Mouse (Mus musculus) adrenal gland, adult 18-20 months (tissue): Measurements from ENCODE around the gene Cep89. TPM values are rescaled to one million over a fixed set of nuclear protein-coding genes. Genes with fewer than 3 reads are reported as not detected.

Experiments
- DNase-seq, 2 experiments: peaks; one replicate each; pipeline ENCODE4 v3.0.0; 2021 to 2022; ENCODE audit warnings: low spot score in 2 of 2
- long read RNA-seq, 2 experiments: library from polyadenylated mRNA; stranded (forward); transcript quantifications; one replicate each; pipeline ENCODE4 v2.0.0; 2021
- total RNA-seq, 2 experiments: library from RNA; stranded (reverse); gene quantifications; 1 replicate in 1 of 2; 2 replicates in 1 of 2; pipeline ENCODE4 v1.2.3; 2021

The Cep89 gene
- total RNA-seq = 10 to 100 TPM; 11.9 to 16.0 TPM
- long read RNA-seq, experiment 1, transcript Cep89-201 (19 exons, 2,610 nt) = major isoform, 5 of 15 reads
- long read RNA-seq, experiment 1, partial matches to known transcripts = 1 of 15 reads
- long read RNA-seq, experiment 1, other reads (novel, unspliced or antisense) = 9 of 15 reads
- long read RNA-seq, experiment 2, transcript Cep89-201 (19 exons, 2,610 nt) = major isoform, 29 of 71 reads
- long read RNA-seq, experiment 2, partial matches to known transcripts = 9 of 71 reads
- long read RNA-seq, experiment 2, other reads (novel, unspliced or antisense) = 31 of 71 reads

DNA sequence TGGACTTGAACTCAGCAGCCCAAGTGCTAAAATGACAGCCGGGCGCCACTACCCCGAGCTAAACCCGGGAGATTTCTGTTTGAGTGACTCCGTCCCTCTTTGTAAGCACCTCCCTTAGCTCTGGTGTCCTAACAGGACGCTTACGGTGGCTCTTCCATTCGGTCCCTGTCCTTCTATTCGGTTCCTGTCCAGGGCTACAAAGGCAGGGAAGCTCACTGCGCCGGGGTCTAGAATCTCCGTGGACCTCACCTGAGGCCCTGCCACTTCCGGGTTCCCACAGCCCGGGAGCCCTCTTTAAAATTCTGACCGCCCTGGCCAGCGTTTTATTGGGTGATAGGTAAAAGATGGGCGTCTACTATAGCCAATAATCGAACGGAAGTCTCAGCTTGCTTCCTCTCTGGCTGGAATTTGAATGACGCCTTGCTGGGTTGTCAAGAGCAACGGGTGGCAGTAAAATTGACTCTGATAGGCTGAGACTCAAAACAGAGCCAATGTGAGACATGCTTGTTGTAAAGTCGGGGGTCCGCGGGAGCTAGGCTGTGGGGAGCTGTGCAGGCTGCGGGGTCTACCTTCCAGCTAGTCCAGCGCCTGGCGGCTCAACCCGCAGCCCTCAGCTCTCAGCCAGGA is at the start of gene Cep89, which contains the start of gene Faap24:
Gene Cep89 (plus strand): TSS at position 494 of the 627 bp plus-strand sequence.
Gene Faap24 (minus strand): TSS at position 295 of the 627 bp plus-strand sequence.
- peak; percentile 87 to 92 for DNase-seq

DNA sequence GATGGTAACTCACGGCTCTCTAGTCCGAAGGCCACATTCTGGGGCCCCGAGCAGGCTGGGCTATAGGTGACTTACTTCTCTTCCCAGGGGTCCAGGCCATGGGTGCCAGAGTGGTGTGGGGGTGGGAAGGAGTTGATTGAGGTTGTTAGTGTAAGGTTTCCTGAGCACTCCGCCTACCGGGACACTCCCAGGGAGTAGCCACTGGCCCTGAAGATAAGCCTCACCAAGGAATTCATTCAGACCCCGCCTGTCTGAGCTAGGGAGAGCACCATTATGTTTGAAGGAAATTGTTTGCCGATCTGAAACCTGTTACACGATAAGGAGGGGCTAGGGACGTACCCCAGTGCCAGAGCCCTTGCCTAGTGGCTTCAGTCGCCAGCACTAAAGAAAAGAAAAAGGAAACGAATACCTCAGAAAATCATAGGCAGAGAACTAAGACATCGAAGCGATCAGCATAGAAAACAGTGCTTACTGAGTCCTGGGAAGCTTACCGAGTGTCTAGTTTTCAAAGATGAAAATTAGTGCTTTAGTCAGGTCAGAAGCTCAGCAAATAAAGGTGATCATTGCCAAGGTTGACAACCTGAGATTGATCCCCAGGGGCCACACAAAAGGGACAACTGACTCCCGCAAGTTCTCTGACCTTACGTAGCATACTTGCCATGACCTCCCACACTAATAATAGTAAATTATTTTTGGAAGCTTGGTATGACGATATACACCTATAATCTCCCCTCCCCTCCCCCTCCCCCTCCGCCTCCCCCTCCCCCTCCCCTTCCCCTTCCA is 48.7 kb upstream of the Cep89 start:
- DNase-seq = no peak

DNA sequence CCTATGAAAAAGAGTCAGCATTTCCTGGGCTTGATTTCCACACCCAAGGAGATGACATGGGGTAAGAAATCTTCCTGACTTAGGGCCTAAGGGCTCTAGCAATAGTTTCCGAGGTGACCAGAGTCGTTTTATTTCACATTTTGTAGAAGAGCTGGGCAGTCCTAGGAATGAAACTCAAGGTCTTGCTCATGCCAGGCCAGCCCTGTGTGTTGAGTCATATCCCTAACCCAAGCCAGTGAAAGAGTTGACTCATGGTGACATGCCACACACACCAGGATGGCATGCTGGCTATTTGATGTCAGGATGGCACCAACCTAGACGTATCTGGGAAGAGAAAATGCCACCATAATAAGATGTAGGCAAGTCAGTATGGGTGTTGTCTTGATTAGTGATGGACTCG is 47.8 kb upstream of the Cep89 start:
- no peak for DNase-seq

DNA sequence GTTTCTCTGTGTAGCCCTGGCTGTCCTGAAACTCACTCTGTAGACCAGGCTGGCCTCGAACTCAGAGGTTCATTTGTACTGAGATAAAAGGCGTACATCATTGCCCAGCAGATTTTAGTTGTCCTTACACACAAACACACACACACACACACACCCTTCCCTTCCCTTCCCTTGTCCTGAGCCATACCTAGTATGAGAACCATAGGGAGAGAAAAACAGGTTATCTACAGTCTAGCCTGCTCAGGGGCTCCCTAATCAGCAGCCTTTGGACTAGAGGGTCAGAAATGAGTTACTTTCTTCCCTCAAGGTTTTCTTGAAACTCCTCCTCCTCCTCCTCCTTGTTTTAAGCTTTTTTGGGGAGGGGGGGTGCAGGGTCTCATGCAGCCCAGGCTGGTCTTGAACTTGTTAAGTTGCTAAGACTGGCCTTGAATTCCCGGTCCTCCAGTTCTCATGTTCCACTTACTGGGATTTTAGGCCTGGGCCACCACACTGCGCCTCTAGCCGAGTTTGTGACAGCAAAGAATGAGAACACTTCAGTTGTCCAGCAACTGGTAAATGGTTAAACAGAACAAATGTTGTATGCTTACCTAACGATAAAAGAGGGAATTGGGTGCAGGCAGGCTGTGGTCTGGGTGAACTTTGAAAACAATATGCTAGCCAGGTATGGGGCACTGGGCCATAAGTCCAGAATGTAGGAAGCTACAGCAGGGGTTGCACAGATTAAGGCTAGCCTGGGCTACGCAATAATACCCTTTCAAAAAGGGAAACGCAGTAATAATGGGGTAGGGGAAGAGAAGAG is 46.8 kb upstream of the Cep89 start:
- DNase-seq = no peak

DNA sequence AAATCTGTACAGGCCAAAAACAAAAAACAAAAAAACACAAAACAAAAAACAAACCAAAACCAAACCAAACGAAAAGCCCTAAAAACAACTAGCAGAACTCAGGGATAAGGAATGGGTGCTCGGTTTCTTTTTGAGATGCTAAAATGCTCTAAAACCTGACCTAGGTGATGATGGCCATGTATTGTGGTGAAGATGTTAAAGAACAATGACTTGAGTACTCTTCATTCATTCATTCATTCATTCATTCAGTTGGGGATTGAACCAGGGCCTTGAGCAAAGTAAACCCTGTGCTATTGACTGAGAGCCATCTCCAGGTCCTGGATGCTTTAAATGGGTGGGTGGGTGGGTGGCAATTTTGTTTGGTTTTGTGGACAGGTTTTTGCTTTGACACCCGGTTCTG is 45.7 kb upstream of the Cep89 start:
- no peak for DNase-seq

DNA sequence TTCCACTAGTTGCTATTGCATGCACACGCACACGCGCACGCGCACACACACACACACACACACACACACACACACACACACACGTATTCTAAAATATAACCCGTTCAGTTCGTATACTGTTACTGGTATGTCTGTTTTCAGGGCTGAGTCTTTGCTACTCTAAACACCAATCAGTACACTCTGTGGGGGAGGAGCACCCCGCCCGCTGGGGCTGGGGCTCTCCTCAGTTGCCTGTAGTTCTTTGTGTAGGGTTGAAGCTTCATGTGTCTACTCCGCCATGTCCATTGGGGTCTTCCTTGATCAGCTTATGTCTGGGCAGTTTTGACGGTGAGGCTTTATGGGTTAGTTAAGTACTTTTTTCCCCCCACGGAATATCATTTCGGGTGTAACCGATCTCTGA is 43.5 kb upstream of the Cep89 start:
- DNase-seq = no peak

DNA sequence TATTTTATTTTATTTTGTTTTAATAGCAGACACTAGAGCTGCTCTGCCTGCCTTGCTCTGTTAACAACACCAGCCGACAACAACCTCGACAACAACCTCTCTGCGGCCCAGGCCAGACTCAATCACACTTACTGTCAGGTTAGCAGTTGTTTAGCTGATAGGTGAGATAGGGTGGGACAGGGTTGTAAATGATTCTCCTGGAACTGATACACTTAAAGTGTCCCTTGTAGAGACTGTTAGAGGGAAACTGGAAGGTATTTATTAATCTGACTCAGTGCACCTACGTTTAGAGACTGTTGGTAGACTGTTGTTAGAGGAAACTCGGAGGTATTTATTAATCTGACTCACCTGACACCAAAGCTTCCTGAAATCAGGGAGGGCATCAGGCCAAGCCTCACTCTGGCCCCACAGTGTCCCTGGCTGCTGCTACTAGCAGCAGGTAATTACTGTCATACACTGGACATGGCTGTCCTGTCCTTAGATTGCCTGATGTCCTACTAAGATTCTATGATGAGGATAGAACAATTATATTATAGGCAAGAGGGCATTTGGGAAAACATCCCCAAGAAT is 41.4 kb upstream of the Cep89 start:
- DNase-seq = no peak

DNA sequence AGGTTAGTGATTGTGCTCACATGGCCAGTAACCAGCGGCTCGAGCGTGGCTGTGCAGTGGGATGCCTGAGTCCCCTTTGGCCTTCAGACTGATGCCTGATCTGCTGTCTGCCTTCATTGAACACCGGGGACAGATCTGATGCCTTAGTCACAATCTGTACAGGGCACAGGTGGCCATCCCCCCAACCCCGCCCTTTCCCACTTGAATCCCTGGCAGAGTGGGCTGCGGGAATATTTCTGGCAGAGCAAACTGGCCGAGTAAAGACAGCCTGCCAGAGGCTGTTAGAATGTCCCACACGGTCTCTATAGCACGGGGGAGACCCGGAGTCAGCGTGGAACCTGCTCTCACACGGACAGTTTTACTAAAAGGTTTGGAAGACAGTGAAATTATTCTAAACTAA is 39.2 kb upstream of the Cep89 start:
- no peak for DNase-seq

DNA sequence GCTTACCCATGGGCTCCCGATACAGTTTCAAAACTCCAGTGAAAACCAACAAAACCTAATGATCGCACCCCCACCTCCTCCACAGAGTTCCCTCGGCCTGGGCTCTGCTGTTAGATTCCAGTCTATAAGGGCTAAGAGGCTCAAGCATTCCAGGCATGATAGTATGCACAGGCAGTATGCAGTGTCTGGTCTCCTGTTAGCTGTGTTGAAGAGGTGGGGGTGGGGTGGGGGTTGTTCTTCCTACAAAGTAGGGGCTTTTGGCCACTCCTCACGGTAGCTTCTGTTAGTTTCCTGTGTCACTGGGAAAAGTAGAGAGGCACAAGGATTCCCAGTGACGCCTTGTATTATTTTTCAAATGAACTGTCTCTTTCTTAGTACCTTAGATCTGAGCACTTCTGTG is 34.6 kb upstream of the Cep89 start:
- no peak for DNase-seq

DNA sequence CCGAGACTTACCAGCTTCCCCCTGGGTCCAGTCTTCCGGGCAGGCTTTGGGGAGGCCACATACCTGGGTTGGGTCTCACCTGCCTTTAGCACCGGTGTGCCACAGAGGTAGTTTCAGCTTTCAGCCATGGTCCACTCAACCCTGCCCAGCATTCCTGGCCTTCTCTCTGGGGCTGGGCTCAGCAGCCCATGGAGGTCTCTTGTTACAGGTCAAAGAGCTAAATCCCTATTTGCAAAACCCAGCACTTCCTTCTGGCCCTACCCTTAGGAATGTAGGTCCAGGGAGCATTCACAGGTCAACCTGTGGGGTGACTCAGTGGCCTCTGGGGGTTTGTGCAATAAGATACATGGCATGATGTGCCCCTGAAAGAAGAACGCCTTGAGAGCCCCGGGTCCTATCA is 34.0 kb upstream of the Cep89 start:
- no peak for DNase-seq

DNA sequence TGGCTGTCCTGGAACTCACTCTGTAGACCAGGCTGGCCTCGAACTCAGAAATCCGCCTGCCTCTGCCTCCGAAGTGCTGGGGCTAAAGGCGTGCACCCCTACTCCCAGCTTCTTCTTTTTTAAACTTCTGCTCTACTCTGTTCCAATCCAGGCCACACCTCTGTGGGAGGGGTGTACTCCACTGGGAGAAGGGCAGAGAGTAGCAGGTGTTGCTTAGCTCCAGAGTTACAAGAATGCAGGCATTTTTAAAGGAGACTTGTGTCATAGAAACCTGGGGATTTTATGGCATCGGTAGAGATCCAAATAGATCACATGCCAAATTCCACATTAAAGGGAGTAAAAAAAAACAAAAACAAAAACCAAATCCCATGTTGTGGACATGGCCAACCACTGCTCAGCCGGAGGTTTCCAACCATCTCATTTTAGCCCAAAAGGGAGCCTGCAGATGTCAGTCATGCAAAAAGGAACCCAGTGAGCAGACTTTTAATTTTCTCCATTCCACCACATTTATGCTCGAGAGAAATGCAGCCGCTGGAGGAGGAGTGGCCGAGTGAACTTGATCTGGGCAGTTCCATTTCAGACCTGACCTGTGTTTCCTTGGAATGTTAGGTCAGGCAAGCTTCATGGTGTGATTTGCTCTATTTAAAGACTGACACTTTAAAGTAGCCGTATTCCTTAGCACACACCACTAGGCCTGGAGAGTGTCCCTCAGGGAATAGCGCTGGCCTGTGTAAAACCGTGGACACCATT is 31.5 kb upstream of the Cep89 start:
- no peak for DNase-seq

DNA sequence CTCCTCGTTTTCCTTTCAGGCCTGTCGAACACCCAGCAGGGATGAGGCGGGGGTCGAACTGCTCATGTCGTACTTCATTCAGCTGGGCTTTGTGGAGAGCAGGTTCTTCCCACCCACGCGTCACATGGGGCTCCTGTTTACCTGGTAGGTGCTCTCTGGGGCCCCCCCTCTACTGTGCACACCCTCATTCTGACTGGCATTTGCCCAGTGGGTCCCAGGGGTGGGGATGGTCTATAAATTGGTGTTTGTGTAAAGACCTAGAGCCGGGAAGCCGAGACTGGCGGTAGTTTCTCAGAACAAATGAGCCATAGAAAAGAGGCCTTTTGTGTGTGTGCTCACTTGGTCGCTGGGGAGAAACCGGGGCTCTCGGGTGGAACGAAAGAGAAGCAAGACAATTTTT is 25.7 kb upstream of the Cep89 start:
- no peak for DNase-seq

DNA sequence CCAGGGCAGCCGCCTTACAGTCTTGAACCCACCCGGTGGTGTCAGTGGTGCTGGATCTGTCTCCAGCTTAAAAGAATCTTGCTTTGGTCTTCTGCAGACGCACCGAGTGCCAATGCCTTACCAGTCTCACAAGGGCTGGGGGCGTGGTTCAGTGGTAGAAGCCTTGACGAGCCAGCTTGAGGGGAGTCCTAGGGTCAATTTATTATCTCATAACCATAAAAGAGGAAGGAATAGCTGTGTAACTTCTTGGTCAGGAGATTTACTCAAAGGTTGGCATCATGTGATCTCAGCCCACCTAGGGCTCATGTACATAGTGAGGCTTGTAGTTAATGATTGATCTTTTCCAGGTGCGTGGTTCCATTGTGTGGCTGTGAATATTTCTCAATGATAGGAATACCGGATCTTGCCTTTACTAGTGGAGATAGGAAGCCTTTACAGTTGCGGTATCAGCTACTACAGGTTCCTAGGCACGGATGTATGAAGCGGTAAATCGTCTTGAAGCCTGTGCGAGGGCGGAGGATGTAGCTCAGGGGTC is 24.3 kb upstream of the Cep89 start:
- DNase-seq = no peak

DNA sequence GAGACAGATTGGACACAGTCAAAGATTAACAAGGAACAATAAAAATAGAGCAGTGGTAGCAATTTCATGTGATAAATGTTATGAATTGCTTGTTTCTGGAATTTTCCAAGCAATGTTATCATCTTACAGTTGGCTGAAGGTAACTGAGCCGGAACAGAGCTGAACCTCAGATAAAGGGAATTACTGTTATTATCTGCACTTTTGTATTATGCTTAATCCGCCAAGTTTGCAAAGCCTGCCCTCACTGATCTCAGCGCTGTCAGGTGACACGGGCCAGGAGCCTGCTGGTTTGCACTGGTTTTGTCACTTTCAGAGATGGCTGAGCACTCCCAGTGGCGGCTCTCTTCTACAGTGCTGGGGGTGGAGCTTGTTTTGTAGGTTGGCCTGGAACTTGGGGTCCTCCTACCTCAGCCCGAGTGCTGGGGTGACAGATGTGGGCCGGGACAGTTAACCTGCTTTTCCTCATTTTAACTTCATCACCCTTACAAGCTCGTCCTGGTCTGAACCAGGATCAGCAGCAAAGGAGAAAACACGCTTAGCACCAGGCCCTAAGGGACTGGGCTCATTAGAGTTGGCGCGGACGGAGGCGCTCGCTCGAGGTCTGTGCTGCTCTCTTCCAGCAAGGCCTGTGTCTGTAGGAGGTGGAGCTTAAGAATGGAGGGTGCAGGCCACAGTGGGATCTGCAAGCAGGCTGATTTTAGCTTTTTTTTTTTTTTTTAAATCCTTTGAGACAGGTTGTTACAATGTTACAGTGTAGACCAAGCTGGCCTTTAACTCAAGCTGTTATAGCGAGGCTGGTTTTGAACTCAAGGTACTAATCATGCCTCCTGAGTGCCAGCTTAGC is 23.5 kb upstream of the Cep89 start:
- DNase-seq = no peak

DNA sequence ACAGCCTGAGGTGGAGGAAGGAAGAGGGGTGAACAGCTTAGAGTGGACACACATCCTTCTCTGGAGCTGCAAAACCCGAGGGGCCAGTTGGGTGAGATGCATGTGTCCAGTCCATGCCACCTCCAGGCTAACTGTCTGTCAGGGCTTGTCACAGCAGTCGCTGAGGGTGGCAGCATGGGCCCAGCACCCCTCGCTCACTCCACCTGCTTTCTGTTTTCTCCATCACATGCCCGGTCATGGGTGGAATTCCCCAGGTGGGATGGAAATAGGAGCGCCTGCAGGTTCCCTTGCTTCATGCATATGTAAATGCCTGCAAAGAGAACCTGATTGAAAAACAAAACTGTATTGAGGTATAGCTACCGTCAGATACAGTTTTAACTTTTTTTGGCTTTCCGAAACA is 22.6 kb upstream of the Cep89 start:
- DNase-seq = no peak

DNA sequence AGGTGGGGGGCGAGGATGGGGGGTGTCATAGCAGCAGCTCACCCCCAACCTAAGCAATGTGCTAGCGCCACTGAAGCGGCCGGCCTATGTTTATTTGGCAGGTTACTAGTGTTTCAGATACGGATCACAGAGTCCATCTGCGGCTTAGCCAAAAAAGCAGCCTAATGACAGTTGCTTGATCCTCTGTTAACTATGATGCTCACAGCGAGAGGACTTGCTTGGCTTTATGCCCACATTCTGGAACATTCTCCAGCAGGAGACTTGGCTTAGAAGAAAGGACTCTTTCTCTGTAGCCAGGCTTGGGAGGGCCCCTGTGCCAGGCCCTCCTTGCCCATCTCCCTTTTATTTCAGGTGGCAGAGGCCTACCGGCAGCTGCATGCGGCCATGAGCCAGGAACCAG is 20.2 kb upstream of the Cep89 start:
- DNase-seq = no peak

DNA sequence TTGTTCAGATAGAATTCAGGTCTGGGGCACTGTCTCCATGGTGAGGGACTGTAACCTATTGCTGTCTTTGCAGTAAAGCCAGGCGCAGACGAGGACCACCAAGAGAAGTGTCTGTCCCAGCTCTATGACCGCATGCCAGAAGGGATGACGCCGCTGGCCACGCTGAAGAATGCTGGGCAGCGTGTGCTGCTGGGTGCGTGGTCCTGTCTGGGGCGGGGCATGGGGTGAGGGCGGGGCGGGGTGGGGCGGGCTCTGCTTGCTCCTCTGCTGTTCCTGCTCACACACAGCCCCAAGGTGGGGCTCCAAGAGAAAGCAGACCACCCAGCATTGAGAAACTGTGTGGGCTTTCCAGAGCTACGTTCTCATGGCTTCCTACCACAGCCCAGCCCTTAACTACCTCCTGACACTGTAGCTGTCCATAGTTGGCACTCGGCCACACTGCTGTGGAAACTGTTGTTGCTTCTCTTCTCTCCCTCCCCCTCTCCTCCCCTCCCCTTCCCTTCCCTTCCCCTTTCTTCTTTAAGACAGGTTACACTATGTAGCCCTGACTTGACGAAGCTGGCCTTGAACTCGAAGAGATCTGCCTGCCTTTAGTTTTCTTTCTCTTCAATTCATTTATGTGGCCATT is 17.2 kb upstream of the Cep89 start:
- DNase-seq = no peak

DNA sequence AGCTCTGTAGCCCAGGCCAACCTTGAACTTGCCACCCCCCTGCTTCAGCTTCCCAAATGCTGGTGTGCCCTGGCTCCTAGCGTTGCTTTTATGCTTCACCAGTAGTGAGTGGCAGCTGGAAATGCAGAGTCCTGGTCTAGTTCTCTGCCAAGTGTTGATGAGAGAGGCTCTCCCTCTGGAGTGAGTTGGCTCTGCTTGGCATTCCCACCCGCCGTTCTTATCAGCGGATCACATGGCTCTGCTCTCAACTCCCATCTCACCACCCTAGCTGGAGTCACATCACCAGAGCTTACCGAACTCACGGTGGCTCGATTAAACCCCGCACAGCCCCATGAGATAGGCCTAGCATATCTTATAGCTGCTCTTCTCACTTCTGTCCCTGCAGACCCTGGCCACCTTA is 16.5 kb upstream of the Cep89 start:
- no peak for DNase-seq

DNA sequence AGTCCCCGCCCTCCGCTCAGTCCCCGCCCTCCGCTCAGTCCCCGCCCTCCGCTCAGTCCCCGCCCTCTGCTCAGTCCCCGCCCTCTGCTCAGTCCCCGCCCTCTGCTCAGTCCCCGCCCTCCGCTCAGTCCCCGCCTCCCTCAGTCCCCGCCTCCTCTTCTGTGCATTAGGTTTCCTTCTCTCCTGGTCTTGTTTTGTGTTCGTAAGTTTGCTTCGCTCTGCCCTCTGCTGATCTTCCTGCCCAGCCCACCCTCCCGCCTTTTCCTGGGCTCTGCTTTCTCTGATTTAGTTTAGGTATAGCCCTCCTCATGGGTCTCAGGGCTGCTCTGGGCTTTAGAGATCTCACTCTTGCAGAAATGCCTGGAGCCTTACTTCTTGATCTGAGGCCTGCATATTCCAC is 15.0 kb upstream of the Cep89 start:
- no peak for DNase-seq
